1 mouse cellular context compared by ENCODE assay signal in genomic region chr7:143007599-143008369, GRCm38 (mm10).
A peak's percentile ranks its signal among the peaks of the same experiment; 100 is the strongest.
TF ChIP-seq lines count a peak whose summit lies in the region.

No protein-coding gene starts in this region.

TF ChIP-seq in MEL, 35 proteins besides CTCF, POLR2A, EP300 and RAD21 (continued from another document):
- TF ChIP-seq POLR2AphosphoS5 (IDR thresholded peaks at IDR 0.05; ENCODE audit: borderline replicate concordance, low read depth, low read length) (no peak), E2F4 (IDR thresholded peaks at IDR 0.05; ENCODE audit: borderline replicate concordance, low read depth, low read length) (no peak), TBP (IDR thresholded peaks at IDR 0.05; ENCODE audit: low read depth, low read length) (peak; percentile 40), TAL1 (IDR thresholded peaks at IDR 0.05; ENCODE audit: low read length) (no peak), CHD2 (IDR thresholded peaks at IDR 0.05; ENCODE audit: low read length) (no peak), NRF1 (IDR thresholded peaks at IDR 0.05; ENCODE audit: insufficient read depth, low read depth, low read length, poor library complexity, severe bottlenecking) (peak; percentile 48; the same call in 1 of the 2 replicates), MAX (IDR thresholded peaks at IDR 0.05; ENCODE audit: low read length) (peak; percentile 86)
